Mouse (Mus musculus) gastrocnemius, adult 2 months (tissue): ENCODE measurements around the gene Itpr2. TPM values are rescaled to one million over a fixed set of nuclear protein-coding genes. Genes with fewer than 3 reads are reported as not detected.
A peak's percentile ranks its signal among the peaks of the same experiment; 100 is the strongest.

Experiments used
- DNase-seq: peaks from one replicate; pipeline ENCODE4 v3.0.0; 2022
- H3K27ac ChIP-seq: fragments of 200-600 bp; 2 replicates; pipeline ENCODE4 v1.8.1; 2022; ENCODE audit warnings: mild to moderate bottlenecking
- H3K4me3 ChIP-seq: fragments of 200-600 bp; 2 replicates; pipeline ENCODE4 v1.8.1; 2022; ENCODE audit warnings: mild to moderate bottlenecking, moderate library complexity
- CTCF ChIP-seq: fragments of 200-600 bp; IDR thresholded peaks from 2 replicates; pipeline ENCODE4 v1.8.1; 2022; ENCODE audit warnings: antibody characterized with exemption, mild to moderate bottlenecking, moderate library complexity
- intact Hi-C: fragments of 180-260 bp; cut with DNase I; formaldehyde crosslinking; loops from one replicate; pipeline ENCODE4 v1.15.1; 2025
- total RNA-seq, 2 experiments: library from RNA; stranded (reverse); gene quantifications; 2 replicates each; pipeline ENCODE4 v1.2.3; 2021

Gene Itpr2
- total RNA-seq, 2 experiments from 2014 or later = 7.4 to 9.9 TPM

- no peak for TF ChIP-seq CTCF
- no peak overlapping the region for H3K27ac ChIP-seq
- DNase-seq = no peak
- intact Hi-C loops = no loop called here
- no peak overlapping the region for H3K4me3 ChIP-seq
Observed at GRCm38 (mm10) chr6:146140966-146141585, 360.9 kb downstream of the Itpr2 start.

- H3K27ac ChIP-seq = no peak overlapping the region
Observed at GRCm38 (mm10) chr6:146140171-146140570, 361.9 kb downstream of the Itpr2 start.

GRCm38 (mm10) chr6:146136646-146137045 lies 365.4 kb downstream of the Itpr2 start:
- TF ChIP-seq CTCF = no peak
- intact Hi-C loops = no loop called here
- no peak overlapping the region for H3K4me3 ChIP-seq
- no peak overlapping the region for H3K27ac ChIP-seq
- DNase-seq = no peak

More at GRCm38 (mm10) chr6:146140171-146140570, 361.9 kb downstream of the Itpr2 start:
- TF ChIP-seq CTCF = no peak
- H3K4me3 ChIP-seq = no peak overlapping the region
- DNase-seq = no peak
- intact Hi-C loops = no loop called here

GRCm38 (mm10) chr6:146136244-146136643 lies 365.8 kb downstream of the Itpr2 start:
- DNase-seq = no peak
- TF ChIP-seq CTCF = no peak
- no peak overlapping the region for H3K4me3 ChIP-seq
- intact Hi-C loops = no loop called here
- H3K27ac ChIP-seq = no peak overlapping the region

GRCm38 (mm10) chr6:146135291-146135690 lies 366.7 kb downstream of the Itpr2 start:
- no peak for DNase-seq
- Histone ChIP-seq H3K4me3 (no peak overlapping the region), H3K27ac (no peak overlapping the region)
- intact Hi-C loops = no loop called here
- TF ChIP-seq CTCF = no peak

GRCm38 (mm10) chr6:146133921-146134320 lies 368.1 kb downstream of the Itpr2 start:
- TF ChIP-seq CTCF = no peak
- DNase-seq = no peak
- intact Hi-C loops = no loop called here
- no peak overlapping the region for H3K4me3 ChIP-seq
- H3K27ac ChIP-seq = no peak overlapping the region

GRCm38 (mm10) chr6:146129066-146129465 lies 373.0 kb downstream of the Itpr2 start:
- no peak overlapping the region for H3K4me3 ChIP-seq
- DNase-seq = no peak
- TF ChIP-seq CTCF = no peak
- intact Hi-C loops = loop anchor here (5.0 kb wide), 1 partner anchor 33 kb away; no protein-coding TSS in a partner anchor
- H3K27ac ChIP-seq = no peak overlapping the region

- Histone ChIP-seq H3K27ac (peak overlapping the region; percentile 46; the same call in 1 of the 2 replicates), H3K4me3 (no peak overlapping the region)
- TF ChIP-seq CTCF = no peak
- intact Hi-C loops = loop anchor here (5.0 kb wide), 1 partner anchor 35 kb away; no protein-coding TSS in a partner anchor
- DNase-seq = peak; percentile 86
Observed at GRCm38 (mm10) chr6:146126823-146127681, 375.0 kb downstream of the Itpr2 start.

- Histone ChIP-seq H3K27ac (no peak overlapping the region), H3K4me3 (no peak overlapping the region)
- intact Hi-C loops = loop anchor here (5.0 kb wide), 1 partner anchor 37 kb away; no protein-coding TSS in a partner anchor
- TF ChIP-seq CTCF = no peak
- DNase-seq = no peak
Observed at GRCm38 (mm10) chr6:146125621-146126020, 376.4 kb downstream of the Itpr2 start.

- TF ChIP-seq CTCF = no peak
- intact Hi-C loops = no loop called here
- DNase-seq = no peak
- H3K4me3 ChIP-seq = no peak overlapping the region
- no peak overlapping the region for H3K27ac ChIP-seq
Observed at GRCm38 (mm10) chr6:146124479-146124878, 377.5 kb downstream of the Itpr2 start.

- intact Hi-C loops = no loop called here
- H3K27ac ChIP-seq = no peak overlapping the region
- H3K4me3 ChIP-seq = no peak overlapping the region
- no peak for DNase-seq
- no peak for TF ChIP-seq CTCF
Observed at GRCm38 (mm10) chr6:146123656-146124055, 378.4 kb downstream of the Itpr2 start.

- TF ChIP-seq CTCF = no peak
- DNase-seq = no peak
- intact Hi-C loops = no loop called here
- Histone ChIP-seq H3K27ac (no peak overlapping the region), H3K4me3 (no peak overlapping the region)
Observed at GRCm38 (mm10) chr6:146120172-146120571, 381.9 kb downstream of the Itpr2 start.

- TF ChIP-seq CTCF = no peak
- no peak overlapping the region for H3K4me3 ChIP-seq
- intact Hi-C loops = no loop called here
- H3K27ac ChIP-seq = no peak overlapping the region
- no peak for DNase-seq
Observed at GRCm38 (mm10) chr6:146114731-146115302, 387.2 kb downstream of the Itpr2 start.
